Mouse (Mus musculus) layer of hippocampus, postnatal 25 days (tissue): ENCODE data around the gene Usp8. TPM values are rescaled to one million over a fixed set of nuclear protein-coding genes. Genes with fewer than 3 reads are reported as not detected.

Experiments
- DNase-seq, 2 experiments: peaks; one replicate each; pipeline ENCODE4 v3.0.0; 2022; ENCODE audit warnings: mixed read lengths in 2 of 2, low spot score in 1 of 2; ENCODE audit errors: extremely low spot score in 1 of 2
- total RNA-seq, 2 experiments: library from RNA; stranded (reverse); gene quantifications; 2 replicates each; pipeline ENCODE4 v1.2.3; 2021

Usp8 gene
- total RNA-seq, 2 experiments from 2014 or later = 50.2 to 50.7 TPM

GRCm38 (mm10) chr2:126735339-126736073 is 28.4 kb downstream of the Usp8 start:
- no peak for DNase-seq

GRCm38 (mm10) chr2:126740314-126740713 is 33.2 kb downstream of the Usp8 start:
- DNase-seq = no peak

GRCm38 (mm10) chr2:126743389-126743788 is 36.3 kb downstream of the Usp8 start:
- no peak for DNase-seq

GRCm38 (mm10) chr2:126755664-126756063 is 48.5 kb downstream of the Usp8 start:
- no peak for DNase-seq

GRCm38 (mm10) chr2:126759351-126759750 is 52.2 kb downstream of the Usp8 start:
- DNase-seq = no peak

GRCm38 (mm10) chr2:126765867-126766582 is 58.9 kb downstream of the Usp8 start:
- no peak for DNase-seq

GRCm38 (mm10) chr2:126767599-126767998 is 60.5 kb downstream of the Usp8 start:
- no peak for DNase-seq

- no peak for DNase-seq
These were observed 61.1 kb downstream of the Usp8 start for GRCm38 (mm10) chr2:126768194-126768593.

- no peak for DNase-seq
These were observed 62.5 kb downstream of the Usp8 start for GRCm38 (mm10) chr2:126769431-126770181.

GRCm38 (mm10) chr2:126772217-126772616 is 65.1 kb downstream of the Usp8 start:
- DNase-seq = no peak

GRCm38 (mm10) chr2:126775951-126776350 is 68.8 kb downstream of the Usp8 start:
- DNase-seq = no peak

GRCm38 (mm10) chr2:126776416-126776815 is 69.3 kb downstream of the Usp8 start:
- no peak for DNase-seq

GRCm38 (mm10) chr2:126778806-126779205 is 71.7 kb downstream of the Usp8 start:
- no peak for DNase-seq

- no peak for DNase-seq
These were observed 73.2 kb downstream of the Usp8 start for GRCm38 (mm10) chr2:126780286-126780685.

GRCm38 (mm10) chr2:126781478-126781877 is 74.3 kb downstream of the Usp8 start:
- DNase-seq = no peak

- peak in 1 of 2 experiments; percentile 50 for DNase-seq
These were observed 75.3 kb downstream of the Usp8 start for GRCm38 (mm10) chr2:126782433-126782832.

- DNase-seq = no peak
These were observed 76.2 kb downstream of the Usp8 start, which contains the start of gene Usp50 for GRCm38 (mm10) chr2:126783370-126783769. Gene Usp50, minus strand, starts transcription at chr2:126783470.

- DNase-seq = peak; percentile 35 to 46
These were observed 80.7 kb downstream of the Usp8 start for GRCm38 (mm10) chr2:126787721-126788342.

- no peak for DNase-seq
These were observed 85.5 kb downstream of the Usp8 start for GRCm38 (mm10) chr2:126792611-126793010.

GRCm38 (mm10) chr2:126795708-126796107 is 88.6 kb downstream of the Usp8 start:
- no peak for DNase-seq

GRCm38 (mm10) chr2:126798455-126798854 is 91.3 kb downstream of the Usp8 start:
- no peak for DNase-seq
